ENCODE assay signal across 29 mouse cellular contexts in genomic region chr19:7548924-7549323, GRCm38 (mm10). TPM values are rescaled to one million over a fixed set of nuclear protein-coding genes. Genes with fewer than 3 reads are reported as not detected.
"Had no signal": no experiment of that assay in that cellular context is flagged by ENCODE, and none has a peak within 500 bp of the region (broad histone marks: within the 10 kb centered on the region; RNA-seq: fewer than 3 reads in every experiment).

No protein-coding gene starts in this region.

- H3K4me1 ChIP-seq: embryonic facial prominence, embryonic 10.5 days; embryonic facial prominence, embryonic 12.5 days; embryonic facial prominence, embryonic 13.5 days; embryonic facial prominence, embryonic 15.5 days; forebrain, embryonic 10.5 days; forebrain, embryonic 12.5 days; forebrain, embryonic 13.5 days; forebrain, embryonic 15.5 days had no signal

- H3K27me3 ChIP-seq: embryonic facial prominence, embryonic 12.5 days; embryonic facial prominence, embryonic 13.5 days; embryonic facial prominence, embryonic 15.5 days; forebrain, embryonic 12.5 days; forebrain, embryonic 13.5 days; forebrain, embryonic 15.5 days had no signal

- ATAC-seq: forebrain, embryonic 13.5 days; forebrain, embryonic 14.5 days; forebrain, embryonic 15.5 days; forebrain, embryonic 16.5 days; forebrain, postnatal 0 days had no signal

- H3K4me2 ChIP-seq: embryonic facial prominence, embryonic 12.5 days; embryonic facial prominence, embryonic 13.5 days; embryonic facial prominence, embryonic 15.5 days; forebrain, embryonic 12.5 days; forebrain, embryonic 13.5 days; forebrain, embryonic 15.5 days had no signal

- DNase-seq: cerebellum, adult 8-10 months; cerebellum, adult 9-10 months; cerebellum, adult 9-11 months; cerebellum, postnatal 10 days; cerebellum, postnatal 14 days; cerebellum, postnatal 25 days; cerebellum, postnatal 36 days; embryo, embryonic 11 days; forebrain, postnatal 0 days; gastrocnemius, adult 2 months; gastrocnemius, postnatal 10 days; gastrocnemius, postnatal 14 days; gastrocnemius, postnatal 25 days; gastrocnemius, postnatal 36 days; heart, adult 18-20 months; heart, adult 2 months had no signal

- H3K4me3 ChIP-seq: embryonic facial prominence, embryonic 10.5 days; embryonic facial prominence, embryonic 12.5 days; embryonic facial prominence, embryonic 13.5 days; embryonic facial prominence, embryonic 15.5 days; erythroblast, embryonic 14.5 days; forebrain, embryonic 10.5 days; forebrain, embryonic 12.5 days; forebrain, embryonic 13.5 days; forebrain, embryonic 15.5 days; gastrocnemius, adult 2 months; heart, adult 2 months had no signal

- H3K9ac ChIP-seq: embryonic facial prominence, embryonic 12.5 days; embryonic facial prominence, embryonic 13.5 days; embryonic facial prominence, embryonic 15.5 days; forebrain, embryonic 12.5 days; forebrain, embryonic 13.5 days; forebrain, embryonic 15.5 days; forebrain, postnatal 0 days had no signal

- H3K36me3 ChIP-seq: embryonic facial prominence, embryonic 10.5 days; embryonic facial prominence, embryonic 12.5 days; embryonic facial prominence, embryonic 13.5 days; embryonic facial prominence, embryonic 15.5 days; forebrain, embryonic 10.5 days; forebrain, embryonic 12.5 days; forebrain, embryonic 15.5 days had no signal

- H3K27ac ChIP-seq: embryonic facial prominence, embryonic 10.5 days; embryonic facial prominence, embryonic 12.5 days; forebrain, embryonic 10.5 days; forebrain, embryonic 12.5 days; forebrain, embryonic 13.5 days; forebrain, embryonic 15.5 days; gastrocnemius, adult 2 months; heart, adult 2 months had no signal

- H3K9me3 ChIP-seq: embryonic facial prominence, embryonic 15.5 days; forebrain, embryonic 13.5 days; forebrain, embryonic 15.5 days had no signal

RNA-seq across cellular contexts. Expression of gene Lgals12, which starts 58.1 kb away (rescaled TPM):
- total RNA-seq: common myeloid progenitor, adult 5-6 weeks; granulocyte monocyte progenitor cell, adult 5-6 weeks had no signal
- polyA plus RNA-seq: erythroblast, embryonic 14.5 days had no signal
